Mouse (Mus musculus) gastrocnemius, postnatal 14 days (tissue): ENCODE results near the gene Flywch2. TPM values are rescaled to one million over a fixed set of nuclear protein-coding genes. Genes with fewer than 3 reads are reported as not detected.
A peak's percentile ranks its signal among the peaks of the same experiment; 100 is the strongest.
"Not testable (repeated sequence)": the region's sequence is repeated elsewhere in the genome, so short reads cannot be mapped to it uniquely, and the experiment has no call there.

Experiments used
- DNase-seq: peaks from one replicate; pipeline ENCODE4 v3.0.0; 2021; ENCODE audit warnings: mixed read lengths
- intact Hi-C: fragments of 180-260 bp; cut with DNase I; formaldehyde crosslinking; loops from one replicate; pipeline ENCODE4 v1.15.1; 2025; ENCODE audit warnings: low total_unique reads
- total RNA-seq, 2 experiments: library from RNA; stranded (reverse); gene quantifications; 2 replicates each; pipeline ENCODE4 v1.2.3; 2021

Gene Flywch2
- total RNA-seq, 2 experiments from 2014 or later: 1.2 to 2.0 TPM

DNA sequence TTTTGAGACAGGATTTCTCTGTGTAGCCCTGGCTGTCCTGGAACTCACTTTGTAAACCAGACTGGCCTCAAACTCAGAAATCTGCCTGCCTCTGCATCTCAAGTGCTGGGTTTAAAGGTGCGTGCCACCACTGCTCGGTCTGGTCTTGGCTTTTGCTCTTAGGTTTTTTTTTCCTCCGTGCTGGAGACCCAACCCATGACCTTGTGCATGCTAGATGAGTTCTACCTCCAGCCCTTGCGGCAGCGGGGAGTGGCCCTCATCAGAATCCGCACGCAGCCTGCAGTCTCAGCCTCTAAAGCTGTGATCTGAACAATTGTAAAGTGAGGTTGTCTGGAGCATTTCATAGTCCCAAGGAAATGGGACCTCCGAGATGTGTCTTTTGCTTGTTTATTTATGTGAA, 9.4 kb upstream of the Flywch2 start:
- DNase-seq: no peak
- intact Hi-C loops: no loop called here

DNA sequence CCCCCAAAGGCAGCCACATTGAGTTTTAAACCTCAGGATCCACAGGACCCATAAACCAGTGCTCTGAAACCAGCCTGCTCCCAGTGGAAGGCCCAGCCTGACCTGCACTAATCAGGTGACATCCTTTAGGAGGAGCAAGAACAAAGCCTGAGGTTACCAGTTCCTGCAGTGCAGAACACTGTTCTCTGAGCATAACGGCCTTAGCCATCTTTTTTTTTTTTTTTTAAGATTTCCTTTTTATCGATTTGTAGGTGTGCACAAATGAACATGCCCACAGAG, 5.1 kb upstream of the Flywch2 start:
- intact Hi-C loops: no loop called here
- no peak for DNase-seq

DNA sequence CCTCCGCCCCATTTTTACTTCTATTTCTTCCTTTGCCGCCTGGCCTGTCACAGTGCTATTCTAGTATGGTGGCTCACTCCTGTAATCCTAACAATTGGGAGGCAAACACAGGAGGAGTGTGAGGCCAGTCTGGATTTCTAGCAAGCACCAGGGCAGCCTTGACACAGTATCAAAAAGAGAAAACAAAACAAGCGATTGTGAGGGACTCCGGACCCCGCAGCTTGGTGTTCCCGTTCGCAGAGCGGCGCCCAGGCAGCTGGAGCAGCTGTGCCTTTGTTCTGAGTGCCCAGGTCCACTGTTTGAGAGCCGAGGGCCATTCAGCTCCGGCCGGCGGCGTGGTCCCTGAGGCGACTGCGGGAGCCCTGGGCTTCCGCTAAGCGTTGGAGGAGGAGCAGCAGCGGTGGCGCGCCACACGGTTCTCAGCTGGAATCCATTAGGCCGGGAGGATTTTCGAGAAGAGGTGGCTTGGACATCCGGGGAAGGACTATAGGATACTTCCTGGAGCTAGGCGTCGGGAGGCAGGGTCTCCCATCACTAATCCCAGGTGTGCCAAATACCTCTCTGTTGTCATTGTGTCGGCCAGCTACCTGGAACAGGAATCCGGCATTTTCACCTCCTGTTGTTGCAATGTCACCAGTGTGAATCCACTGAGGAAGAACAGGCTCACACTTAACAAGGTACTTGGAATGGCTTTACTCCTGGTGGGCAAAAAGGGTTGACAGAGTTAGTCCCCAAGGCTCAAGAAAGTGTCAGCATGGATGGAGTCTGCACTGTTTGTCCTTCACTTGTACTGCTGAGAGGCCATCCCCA, 4.6 kb upstream of the Flywch2 start, which contains the start of gene Srrm2:
TSS of gene Srrm2 (plus strand) at position 264 of the 810 bp plus-strand sequence.
- DNase-seq: peak; percentile 70
- intact Hi-C loops: no loop called here

DNA sequence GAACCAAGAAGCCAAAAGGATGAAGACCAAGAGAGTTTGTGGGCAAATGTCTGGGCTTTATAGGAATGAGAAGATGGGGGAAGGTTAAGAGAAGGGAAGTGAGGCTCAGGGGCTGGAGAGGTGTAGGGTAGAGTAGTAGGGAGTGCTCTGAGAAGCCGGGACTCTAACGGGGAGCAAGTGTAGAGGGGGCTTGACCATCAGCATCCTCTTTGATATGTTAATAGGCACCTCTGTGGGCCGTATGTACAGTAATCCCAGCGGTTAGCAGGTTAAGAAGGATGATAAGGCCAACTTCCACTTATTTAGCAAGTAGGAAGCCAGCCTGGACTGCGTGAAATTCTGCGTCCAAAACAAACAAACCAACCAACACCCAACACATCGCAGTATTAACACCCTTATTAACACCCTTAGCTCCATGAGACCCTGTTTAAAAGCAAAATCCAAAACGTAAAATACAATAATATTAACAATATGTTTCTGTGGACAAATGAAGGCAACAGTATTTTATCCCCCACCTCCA, 3.9 kb upstream of the Flywch2 start:
- intact Hi-C loops: no loop called here
- DNase-seq: no peak

GRCm38 (mm10) chr17:23788973-23789372, 3.1 kb upstream of the Flywch2 start:
- DNase-seq: no peak
- intact Hi-C loops: no loop called here

GRCm38 (mm10) chr17:23786510-23786931, 640 bp upstream of the Flywch2 start:
- DNase-seq: no peak
- intact Hi-C loops: no loop called here

- no peak for DNase-seq
- intact Hi-C loops: no loop called here
These were observed 2.5 kb downstream of the Flywch2 start for GRCm38 (mm10) chr17:23783352-23783751.

DNA sequence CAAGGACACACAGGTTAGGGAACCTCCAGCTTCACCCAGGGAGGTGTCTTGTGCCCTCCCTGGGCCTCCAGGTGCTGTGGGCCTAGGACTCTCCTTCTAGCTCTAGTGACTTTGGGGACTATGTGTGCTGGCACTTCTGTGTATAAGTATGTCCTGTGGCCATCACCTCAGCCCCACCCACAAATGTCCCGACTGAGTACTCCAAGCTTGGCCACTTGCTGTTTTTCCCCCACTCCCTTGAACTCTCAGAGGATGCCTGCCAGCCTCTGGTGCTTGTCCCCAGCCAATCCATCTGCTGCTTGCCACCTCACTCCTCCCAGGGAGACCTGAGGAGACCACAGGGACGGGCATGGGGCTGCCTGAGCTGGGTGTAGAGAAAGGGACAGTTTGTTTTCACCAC, 7.4 kb downstream of the Flywch2 start:
- intact Hi-C loops: loop anchor here (5.0 kb wide), 2 partner anchors 64 to 179 kb away; partner anchors contain the start of genes Prss32, Prss41 and Sbpl
- DNase-seq: no peak

- DNase-seq: no peak
- intact Hi-C loops: loop anchor here (5.0 kb wide), 2 partner anchors 65 to 180 kb away; partner anchors contain the start of genes Prss32, Prss41 and Sbpl
These were observed 8.7 kb downstream of the Flywch2 start for GRCm38 (mm10) chr17:23777141-23777540.

DNA sequence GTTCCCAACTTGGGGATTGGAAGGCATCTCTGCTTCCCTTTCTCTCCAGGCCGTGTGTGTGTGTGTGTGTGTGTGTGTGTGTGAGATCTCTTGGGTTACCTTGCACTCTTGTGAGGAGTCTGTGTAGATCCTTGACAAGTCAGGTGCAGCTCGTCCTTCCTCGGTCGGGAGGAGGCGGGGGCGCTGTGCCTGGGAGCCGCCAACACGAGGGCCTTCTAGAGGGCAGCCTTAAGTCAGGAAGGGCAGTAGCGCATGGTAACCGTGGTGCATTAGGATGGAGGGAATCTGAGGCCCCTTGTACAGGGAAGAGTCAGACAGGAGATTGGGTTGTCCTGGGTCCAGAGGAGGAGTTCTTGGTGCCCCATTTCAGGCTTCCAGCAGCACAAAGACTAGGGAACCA, 9.7 kb downstream of the Flywch2 start:
- no peak for DNase-seq
- intact Hi-C loops: loop anchor here (5.0 kb wide), 2 partner anchors 66 to 181 kb away; partner anchors contain the start of genes Prss32, Prss41 and Sbpl

DNA sequence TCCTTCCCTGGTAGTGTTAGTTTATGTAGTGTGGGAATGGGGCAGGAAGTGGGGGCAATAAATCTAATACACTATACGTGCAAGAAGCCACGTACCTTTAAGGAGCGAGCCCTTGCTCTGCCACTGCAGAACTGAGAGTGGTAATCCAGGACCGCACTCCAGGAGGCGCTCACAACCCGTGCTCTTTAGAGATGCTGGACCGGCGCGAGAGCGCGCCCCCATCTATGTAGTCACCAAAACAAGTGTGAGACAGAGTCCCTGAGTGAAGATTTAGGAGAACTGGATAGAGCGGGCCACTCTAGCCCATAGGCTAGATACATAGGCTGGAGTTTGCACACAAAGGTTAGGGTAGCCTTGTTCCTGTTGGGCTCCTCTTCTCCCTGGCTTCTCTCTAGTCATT, 11.8 kb downstream of the Flywch2 start:
- intact Hi-C loops: no loop called here
- peak; percentile 81 for DNase-seq

- intact Hi-C loops: no loop called here
- no peak for DNase-seq
These were observed 12.2 kb downstream of the Flywch2 start for GRCm38 (mm10) chr17:23773676-23774075.

DNA sequence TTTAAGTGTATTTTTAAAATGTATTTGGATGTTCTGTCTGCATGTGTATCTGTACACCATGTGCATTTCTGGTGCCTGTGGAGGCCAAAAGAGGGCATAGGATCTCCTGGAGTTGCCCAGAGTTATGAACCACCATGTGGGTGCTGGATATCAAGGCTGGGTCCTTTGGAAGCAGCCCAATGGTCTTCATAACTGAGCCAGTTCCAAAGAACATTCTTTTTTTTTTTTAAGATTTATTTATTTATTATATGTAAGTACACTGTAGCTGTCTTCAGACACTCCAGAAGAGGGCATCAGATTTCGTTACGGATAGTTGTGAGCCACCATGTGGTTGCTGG, 13.7 kb downstream of the Flywch2 start:
- DNase-seq, intact Hi-C loops: not testable (repeated sequence)

DNA sequence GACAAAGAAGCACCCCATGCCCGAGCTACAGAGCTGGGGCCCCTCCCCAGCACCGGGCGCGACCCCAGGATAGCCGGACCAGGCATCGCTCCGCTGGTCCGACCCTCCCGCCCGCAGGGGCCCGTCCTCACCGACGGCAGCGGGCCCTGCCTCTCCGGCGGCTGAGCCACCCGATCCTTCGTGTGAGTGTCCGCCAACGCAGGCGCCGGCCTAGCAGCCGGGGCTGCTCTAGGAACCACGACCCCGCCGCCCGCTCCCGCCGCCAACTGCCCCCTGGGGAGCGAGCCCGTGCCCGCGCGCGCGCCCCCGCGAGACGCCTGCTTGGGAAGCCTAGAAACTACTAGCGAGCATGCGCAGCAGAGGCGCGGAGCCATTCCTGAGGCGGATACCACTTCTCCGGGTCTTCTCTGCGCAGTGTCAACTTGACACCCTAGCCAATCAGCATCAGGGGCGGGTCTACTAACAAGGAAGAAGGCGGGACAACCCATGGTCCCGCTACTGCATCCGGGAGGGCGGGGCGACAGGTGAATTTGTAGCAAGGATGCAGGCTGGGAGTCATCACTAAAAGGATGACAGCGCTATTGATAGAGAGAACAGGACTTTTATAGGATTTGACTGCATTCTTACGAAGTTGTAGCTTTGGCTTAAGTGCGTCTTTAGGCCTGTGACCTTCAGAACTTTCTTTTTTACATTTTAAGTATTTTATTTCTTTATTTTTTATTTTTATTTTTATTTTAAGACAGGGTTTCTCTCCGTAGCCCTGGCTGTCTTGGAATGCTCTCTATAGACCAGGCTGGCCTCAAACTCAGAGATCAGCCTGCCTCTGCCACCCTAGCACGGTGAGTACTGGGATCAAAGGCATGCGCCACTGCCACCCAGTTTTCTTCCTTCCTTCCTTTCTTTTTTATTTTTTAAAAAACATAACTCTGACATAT, 14.3 kb downstream of the Flywch2 start, which contains the start of gene Flywch1:
TSS of gene Flywch1 (minus strand) at position 319 of the 935 bp plus-strand sequence.
- intact Hi-C loops: no loop called here
- DNase-seq: peak; percentile 97

DNA sequence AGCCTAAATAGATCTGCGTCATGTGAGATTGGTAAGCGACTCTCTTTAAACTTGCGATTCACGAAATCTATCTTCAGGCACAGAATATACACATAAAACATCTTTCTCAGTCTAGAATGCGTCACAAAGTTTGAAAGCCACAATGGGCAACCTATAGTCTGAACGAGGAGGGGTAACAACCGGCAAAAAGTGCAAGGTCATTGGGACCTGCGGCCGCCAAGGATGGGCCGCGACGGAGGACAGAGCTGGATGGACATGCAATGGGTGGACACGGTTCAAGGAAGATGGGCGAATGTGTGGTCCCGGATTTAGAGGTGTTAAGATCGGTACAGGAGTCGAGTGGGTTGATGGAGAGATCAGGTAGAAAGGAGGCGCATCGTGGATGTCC, 15.0 kb downstream of the Flywch2 start:
- no peak for DNase-seq
- intact Hi-C loops: no loop called here

DNA sequence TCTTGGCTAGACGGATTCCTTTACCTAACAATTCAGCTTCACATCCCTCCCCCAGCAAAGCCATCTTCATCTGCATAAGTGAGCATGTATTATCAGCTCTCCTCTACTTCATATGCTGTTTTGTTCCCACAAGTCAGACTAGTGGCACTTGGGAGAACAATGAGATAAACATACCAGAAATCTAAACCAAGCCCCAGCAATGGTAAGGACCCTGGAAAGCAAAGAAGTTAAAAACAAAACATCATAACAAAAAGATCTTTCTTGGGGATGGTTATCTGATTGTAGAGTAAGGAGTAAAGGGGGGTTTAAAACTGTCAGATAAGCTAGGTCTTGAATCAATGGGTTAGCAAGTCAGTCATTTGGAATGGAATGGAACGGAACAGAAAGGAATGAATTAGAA, 15.4 kb downstream of the Flywch2 start:
- DNase-seq: no peak
- intact Hi-C loops: no loop called here

GRCm38 (mm10) chr17:23762976-23763375, 22.9 kb downstream of the Flywch2 start:
- intact Hi-C loops: no loop called here
- no peak for DNase-seq

- no peak for DNase-seq
- intact Hi-C loops: no loop called here
These were observed 24.7 kb downstream of the Flywch2 start for GRCm38 (mm10) chr17:23761155-23761554.

DNA sequence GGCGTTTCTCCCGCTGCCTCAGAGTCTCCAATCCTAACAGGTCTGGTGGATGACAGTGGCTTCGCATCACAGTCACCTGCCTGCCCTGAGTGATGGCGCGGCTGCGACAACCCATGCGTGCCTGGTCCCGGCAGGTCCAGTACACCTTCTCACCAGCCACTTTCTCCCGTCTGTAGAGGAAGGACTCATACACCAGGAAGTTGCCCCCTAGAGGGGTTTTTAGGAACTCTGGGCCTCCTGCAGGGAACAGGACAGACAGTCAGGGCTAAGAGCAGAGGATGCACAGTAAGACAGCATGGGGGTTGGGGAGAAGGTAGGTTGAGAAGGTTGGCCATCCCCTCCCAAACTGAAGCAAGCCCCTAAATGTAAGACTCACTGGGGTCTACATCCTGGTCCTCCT, 25.6 kb downstream of the Flywch2 start:
- DNase-seq: no peak
- intact Hi-C loops: no loop called here

DNA sequence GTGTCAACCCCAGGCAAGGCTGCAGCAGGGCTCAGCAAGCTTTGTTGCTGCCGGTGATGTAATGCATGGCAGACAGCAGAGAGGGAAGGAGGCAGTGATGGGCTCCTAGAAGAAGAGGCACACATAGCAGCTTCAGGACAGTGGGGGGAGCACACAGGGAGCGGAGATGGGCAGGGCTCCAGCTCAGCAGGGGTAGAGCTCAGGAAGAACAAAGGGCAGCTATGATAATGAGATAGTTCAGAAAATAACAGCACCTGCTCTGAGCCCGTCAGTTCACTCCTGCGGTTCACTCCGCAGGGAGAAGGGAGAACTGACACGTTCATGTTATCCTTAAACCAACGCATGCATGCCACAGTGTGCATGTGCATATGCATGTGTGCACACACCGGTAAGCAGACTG, 27.1 kb downstream of the Flywch2 start:
- intact Hi-C loops: no loop called here
- no peak for DNase-seq
